Mouse (Mus musculus): ENCODE results near the gene Lifr. TPM values are rescaled to one million over a fixed set of nuclear protein-coding genes. Genes with fewer than 3 reads are reported as not detected.

The Lifr gene
- total RNA-seq, 1 experiment from 2014 or later: 10.7 TPM

GRCm38 (mm10) chr15:7189678-7190454, 99.5 kb downstream of the Lifr start:
- no peak for ATAC-seq (replicated peaks; ENCODE audit: insufficient number of reproducible peaks, low FRiP score, low TSS enrichment, poor library complexity, severe bottlenecking)

- ATAC-seq (replicated peaks; ENCODE audit: insufficient number of reproducible peaks, low FRiP score, low TSS enrichment, poor library complexity, severe bottlenecking): no peak
Observed at GRCm38 (mm10) chr15:7191074-7191473, 100.7 kb downstream of the Lifr start.

- no peak for ATAC-seq (replicated peaks; ENCODE audit: insufficient number of reproducible peaks, low FRiP score, low TSS enrichment, poor library complexity, severe bottlenecking)
Observed at GRCm38 (mm10) chr15:7192582-7192981, 102.2 kb downstream of the Lifr start.

- ATAC-seq (replicated peaks; ENCODE audit: insufficient number of reproducible peaks, low FRiP score, low TSS enrichment, poor library complexity, severe bottlenecking): no peak
Observed at GRCm38 (mm10) chr15:7194147-7194720, 103.8 kb downstream of the Lifr start.

- no peak for ATAC-seq (replicated peaks; ENCODE audit: insufficient number of reproducible peaks, low FRiP score, low TSS enrichment, poor library complexity, severe bottlenecking)
Observed at GRCm38 (mm10) chr15:7194748-7195221, 104.4 kb downstream of the Lifr start.

- no peak for ATAC-seq (replicated peaks; ENCODE audit: insufficient number of reproducible peaks, low FRiP score, low TSS enrichment, poor library complexity, severe bottlenecking)
Observed at GRCm38 (mm10) chr15:7197652-7198445, 107.4 kb downstream of the Lifr start.

- ATAC-seq (replicated peaks; ENCODE audit: insufficient number of reproducible peaks, low FRiP score, low TSS enrichment, poor library complexity, severe bottlenecking): no peak
Observed at GRCm38 (mm10) chr15:7198816-7199215, 108.4 kb downstream of the Lifr start.

GRCm38 (mm10) chr15:7200286-7200685, 109.9 kb downstream of the Lifr start:
- ATAC-seq (replicated peaks; ENCODE audit: insufficient number of reproducible peaks, low FRiP score, low TSS enrichment, poor library complexity, severe bottlenecking): no peak

GRCm38 (mm10) chr15:7201421-7202380, 111.3 kb downstream of the Lifr start:
- no peak for ATAC-seq (replicated peaks; ENCODE audit: insufficient number of reproducible peaks, low FRiP score, low TSS enrichment, poor library complexity, severe bottlenecking)

GRCm38 (mm10) chr15:7202981-7203380, 112.6 kb downstream of the Lifr start:
- no peak for ATAC-seq (replicated peaks; ENCODE audit: insufficient number of reproducible peaks, low FRiP score, low TSS enrichment, poor library complexity, severe bottlenecking)

GRCm38 (mm10) chr15:7203606-7204330, 113.4 kb downstream of the Lifr start:
- ATAC-seq (replicated peaks; ENCODE audit: insufficient number of reproducible peaks, low FRiP score, low TSS enrichment, poor library complexity, severe bottlenecking): no peak

GRCm38 (mm10) chr15:7204917-7205316, 114.5 kb downstream of the Lifr start:
- ATAC-seq (replicated peaks; ENCODE audit: insufficient number of reproducible peaks, low FRiP score, low TSS enrichment, poor library complexity, severe bottlenecking): no peak

- ATAC-seq (replicated peaks; ENCODE audit: insufficient number of reproducible peaks, low FRiP score, low TSS enrichment, poor library complexity, severe bottlenecking): no peak
Observed at GRCm38 (mm10) chr15:7206110-7206509, 115.7 kb downstream of the Lifr start.

GRCm38 (mm10) chr15:7207292-7207691, 116.9 kb downstream of the Lifr start:
- ATAC-seq (replicated peaks; ENCODE audit: insufficient number of reproducible peaks, low FRiP score, low TSS enrichment, poor library complexity, severe bottlenecking): no peak

- no peak for ATAC-seq (replicated peaks; ENCODE audit: insufficient number of reproducible peaks, low FRiP score, low TSS enrichment, poor library complexity, severe bottlenecking)
Observed at GRCm38 (mm10) chr15:7208180-7208579, 117.8 kb downstream of the Lifr start.

- no peak for ATAC-seq (replicated peaks; ENCODE audit: insufficient number of reproducible peaks, low FRiP score, low TSS enrichment, poor library complexity, severe bottlenecking)
Observed at GRCm38 (mm10) chr15:7213683-7214082, 123.3 kb downstream of the Lifr start.

GRCm38 (mm10) chr15:7215845-7216244, 125.4 kb downstream of the Lifr start:
- ATAC-seq (replicated peaks; ENCODE audit: insufficient number of reproducible peaks, low FRiP score, low TSS enrichment, poor library complexity, severe bottlenecking): no peak
